Mouse (Mus musculus) hindbrain, embryonic 14.5 days (tissue): ENCODE data around the gene Cars2. TPM values are rescaled to one million over a fixed set of nuclear protein-coding genes. Genes with fewer than 3 reads are reported as not detected.

Experiments
- ATAC-seq: fragments of 200-750 bp; cut with Nextera tagmentation; 2 replicates; pipeline ENCODE4 v1.8.0; 2017; ENCODE audit warnings: moderate number of reproducible peaks, mild to moderate bottlenecking, moderate TSS enrichment, moderate library complexity; ENCODE audit not compliant: low FRiP score
- DNase-seq: peaks from one replicate; pipeline ENCODE4 v3.0.0-alpha.2; 2015; ENCODE audit warnings: low spot score
- H3K27ac ChIP-seq: fragments of 300-500 bp; sonication (generic); 2 replicates; pipeline ENCODE4 v1.5.1; 2014; ENCODE audit warnings: mild to moderate bottlenecking, moderate library complexity
- H3K27me3 ChIP-seq: fragments of 300-500 bp; sonication (generic); 2 replicates; pipeline ENCODE4 v1.6.1; 2014; ENCODE audit warnings: mild to moderate bottlenecking, low read length, mixed read lengths; ENCODE audit not compliant: control insufficient read depth, insufficient read depth
- H3K36me3 ChIP-seq: fragments of 300-500 bp; sonication (generic); replicated peaks from 2 replicates; pipeline ENCODE4 v1.6.1; 2014; ENCODE audit not compliant: control insufficient read depth, insufficient read depth
- H3K4me1 ChIP-seq: fragments of 300-500 bp; sonication (generic); replicated peaks from 2 replicates; pipeline ENCODE4 v1.6.1; 2014; ENCODE audit warnings: antibody characterized with exemption, low read length, mixed read lengths; ENCODE audit not compliant: control insufficient read depth, insufficient read depth
- H3K4me2 ChIP-seq: fragments of 300-500 bp; sonication (generic); replicated peaks from 2 replicates; pipeline ENCODE4 v1.6.1; 2014; ENCODE audit warnings: mild to moderate bottlenecking, moderate library complexity
- H3K4me3 ChIP-seq: fragments of 300-500 bp; sonication (generic); replicated peaks from 2 replicates; pipeline ENCODE4 v1.5.1; 2014; ENCODE audit warnings: mild to moderate bottlenecking, low read length
- H3K9ac ChIP-seq: fragments of 300-500 bp; sonication (generic); 2 replicates; pipeline ENCODE4 v1.6.1; 2014
- H3K9me3 ChIP-seq: fragments of 300-500 bp; sonication (generic); 2 replicates; pipeline ENCODE4 v1.6.1; 2016; ENCODE audit warnings: low read length; ENCODE audit not compliant: control insufficient read depth
- WGBS: fragments of 180-500 bp; shearing (Covaris S2); extraction: QIAGEN DNeasy Blood & Tissue Kit; methylation state at CpG from one replicate; pipeline ENCODE4 v1.1.7; 2014; 5-methylcytosine and 5-hydroxymethylcytosine counted together
- polyA plus RNA-seq: library from polyadenylated mRNA; unstranded; fragments of >200 nt; fragmentation: Nextera tagmentation; extraction: Ambion mirVana; gene quantifications from 2 replicates; pipeline ENCODE4 v1.2.1, GENCODE M21; 2014

Gene Cars2
- 26.0 and 27.0 TPM in 2 replicates for polyA plus RNA-seq

DNA sequence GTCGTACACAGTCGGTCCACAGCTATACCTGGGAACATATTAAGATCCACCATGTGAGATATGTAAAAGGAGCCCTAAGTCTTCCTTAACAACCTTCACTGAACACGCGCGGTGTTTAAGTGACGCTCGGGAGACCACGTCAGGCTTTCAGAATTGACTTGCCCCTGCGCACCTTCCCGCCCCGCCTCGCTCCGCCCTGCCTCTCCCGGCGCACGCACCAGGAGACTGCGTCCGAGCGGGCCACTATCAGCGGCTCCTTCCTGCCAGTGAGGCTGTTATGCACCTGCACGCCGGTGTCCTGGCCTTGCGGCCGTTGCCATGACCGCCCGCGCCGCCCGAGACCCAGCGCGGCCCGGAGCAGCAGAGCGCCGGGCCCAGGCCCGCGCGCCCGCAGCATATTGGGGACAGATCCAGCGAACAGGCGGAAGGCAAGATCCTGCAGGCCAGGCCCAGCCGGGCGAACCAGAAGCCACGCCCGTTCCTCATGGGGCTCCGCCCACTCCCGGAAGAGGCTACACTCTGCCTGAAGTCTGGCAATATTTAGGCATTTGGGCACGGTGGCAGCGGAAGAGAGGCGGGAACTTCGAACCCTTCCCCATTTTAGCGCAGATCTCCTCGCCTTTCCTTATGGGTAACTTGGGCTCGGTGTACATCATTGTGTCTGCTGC lies at the start of gene Cars2:
Cars2 (minus strand) TSS at position 503 of the 668 bp plus-strand sequence.
- Histone ChIP-seq H3K9ac (peak within 1 kb of the TSS; percentile 90), H3K9me3 (no peaks in the 10 kb centered on the region), H3K4me2 (peak within 1 kb of the TSS; percentile 79), H3K36me3 (peaks cover 14% of the 10 kb centered on the region; the same call in 1 of the 2 replicates), H3K27me3 (no peaks in the 10 kb centered on the region), H3K4me1 (peaks cover 20% of the 10 kb centered on the region), H3K27ac (peak within 1 kb of the TSS; percentile 92), H3K4me3 (peak within 1 kb of the TSS; percentile 81)
- ATAC-seq = peak; percentile 68
- peak; percentile 84 for DNase-seq
- WGBS = under 1% methylated on average over 53 of the region's 53 CpGs

- no peak overlapping the region for H3K27ac ChIP-seq
- H3K4me3 ChIP-seq = no peak overlapping the region
- no peak overlapping the region for H3K9ac ChIP-seq
- H3K27me3 ChIP-seq = no peaks in the 10 kb centered on the region
- H3K36me3 ChIP-seq = no peaks in the 10 kb centered on the region
- H3K9me3 ChIP-seq = no peaks in the 10 kb centered on the region
- no peaks in the 10 kb centered on the region for H3K4me1 ChIP-seq
- H3K4me2 ChIP-seq = no peak overlapping the region
- no peak for DNase-seq
- no peak for ATAC-seq
- WGBS = 80% methylated on average over 12 of the region's 12 CpGs
Observed at GRCm38 (mm10) chr8:11593222-11593884, 42.8 kb upstream of the Cars2 start.

GRCm38 (mm10) chr8:11592296-11592695 lies 41.7 kb upstream of the Cars2 start:
- no peak for DNase-seq
- H3K4me1 ChIP-seq = no peaks in the 10 kb centered on the region
- H3K9ac ChIP-seq = no peak overlapping the region
- no peaks in the 10 kb centered on the region for H3K36me3 ChIP-seq
- H3K4me2 ChIP-seq = no peak overlapping the region
- H3K9me3 ChIP-seq = no peaks in the 10 kb centered on the region
- no peaks in the 10 kb centered on the region for H3K27me3 ChIP-seq
- 52% methylated on average over 13 of the region's 13 CpGs for WGBS
- H3K4me3 ChIP-seq = no peak overlapping the region
- no peak overlapping the region for H3K27ac ChIP-seq
- ATAC-seq = no peak

GRCm38 (mm10) chr8:11591837-11592236 lies 41.3 kb upstream of the Cars2 start:
- DNase-seq (no peak), ATAC-seq (no peak)
- WGBS = 81% methylated on average over 4 of the region's 4 CpGs
- Histone ChIP-seq H3K9ac (no peak overlapping the region), H3K27ac (no peak overlapping the region), H3K4me2 (no peak overlapping the region), H3K4me3 (no peak overlapping the region), H3K4me1 (no peaks in the 10 kb centered on the region), H3K9me3 (no peaks in the 10 kb centered on the region), H3K36me3 (no peaks in the 10 kb centered on the region), H3K27me3 (no peaks in the 10 kb centered on the region)

- no peak overlapping the region for H3K27ac ChIP-seq
- H3K9me3 ChIP-seq = no peaks in the 10 kb centered on the region
- no peak overlapping the region for H3K4me3 ChIP-seq
- H3K36me3 ChIP-seq = no peaks in the 10 kb centered on the region
- WGBS = 85% methylated on average over 2 of the region's 2 CpGs
- no peak for DNase-seq
- H3K9ac ChIP-seq = no peak overlapping the region
- H3K4me2 ChIP-seq = no peak overlapping the region
- H3K4me1 ChIP-seq = no peaks in the 10 kb centered on the region
- H3K27me3 ChIP-seq = no peaks in the 10 kb centered on the region
- ATAC-seq = no peak
Observed at GRCm38 (mm10) chr8:11586374-11586745, 35.8 kb upstream of the Cars2 start.

DNA sequence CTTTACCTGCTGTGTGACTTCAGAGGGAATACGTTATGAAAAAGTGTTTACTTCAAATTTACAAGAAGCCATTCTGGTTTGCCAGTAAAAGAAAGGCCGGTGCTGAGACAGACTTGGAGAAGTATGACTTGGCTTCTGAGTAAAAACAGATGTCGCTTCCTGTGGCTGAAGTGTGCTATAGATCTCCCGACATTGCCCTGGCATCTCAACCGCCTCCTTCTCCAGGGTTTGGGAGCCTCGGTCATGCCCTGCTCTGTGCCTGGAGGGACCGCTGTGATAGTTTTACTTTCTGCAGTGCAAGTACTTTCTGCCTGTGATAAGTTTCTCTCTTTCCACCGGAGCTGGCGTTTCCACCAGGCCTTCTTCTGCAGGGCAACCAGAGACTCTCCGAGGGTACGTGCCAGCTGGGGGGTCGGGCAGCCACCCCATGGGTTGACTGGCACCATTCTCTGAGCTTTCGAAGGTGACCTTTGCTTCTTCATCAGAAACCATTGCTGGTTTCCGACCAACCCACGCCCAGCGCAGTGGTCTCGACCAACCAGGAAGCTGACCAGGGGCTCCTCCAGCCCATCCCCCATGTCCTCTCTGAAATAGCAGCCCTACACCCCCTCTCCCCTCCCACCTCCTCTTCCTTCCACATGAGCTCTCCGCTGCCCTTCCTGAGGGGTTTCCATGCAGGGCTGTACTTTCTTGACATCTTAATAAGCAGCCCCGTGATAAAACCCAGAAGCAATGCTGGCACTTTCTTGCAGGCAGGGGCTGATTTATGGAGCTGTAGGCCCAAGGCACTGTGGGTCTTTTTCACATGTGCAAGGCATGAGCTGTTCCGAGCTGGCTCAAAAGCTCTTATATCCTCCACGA lies 35.2 kb upstream of the Cars2 start:
- WGBS = 89% methylated on average over 21 of the region's 21 CpGs
- ATAC-seq = no peak
- Histone ChIP-seq H3K36me3 (no peaks in the 10 kb centered on the region), H3K4me1 (no peaks in the 10 kb centered on the region), H3K9me3 (no peaks in the 10 kb centered on the region), H3K27ac (no peak overlapping the region), H3K4me2 (no peak overlapping the region), H3K9ac (no peak overlapping the region), H3K4me3 (no peak overlapping the region), H3K27me3 (no peaks in the 10 kb centered on the region)
- no peak for DNase-seq

DNA sequence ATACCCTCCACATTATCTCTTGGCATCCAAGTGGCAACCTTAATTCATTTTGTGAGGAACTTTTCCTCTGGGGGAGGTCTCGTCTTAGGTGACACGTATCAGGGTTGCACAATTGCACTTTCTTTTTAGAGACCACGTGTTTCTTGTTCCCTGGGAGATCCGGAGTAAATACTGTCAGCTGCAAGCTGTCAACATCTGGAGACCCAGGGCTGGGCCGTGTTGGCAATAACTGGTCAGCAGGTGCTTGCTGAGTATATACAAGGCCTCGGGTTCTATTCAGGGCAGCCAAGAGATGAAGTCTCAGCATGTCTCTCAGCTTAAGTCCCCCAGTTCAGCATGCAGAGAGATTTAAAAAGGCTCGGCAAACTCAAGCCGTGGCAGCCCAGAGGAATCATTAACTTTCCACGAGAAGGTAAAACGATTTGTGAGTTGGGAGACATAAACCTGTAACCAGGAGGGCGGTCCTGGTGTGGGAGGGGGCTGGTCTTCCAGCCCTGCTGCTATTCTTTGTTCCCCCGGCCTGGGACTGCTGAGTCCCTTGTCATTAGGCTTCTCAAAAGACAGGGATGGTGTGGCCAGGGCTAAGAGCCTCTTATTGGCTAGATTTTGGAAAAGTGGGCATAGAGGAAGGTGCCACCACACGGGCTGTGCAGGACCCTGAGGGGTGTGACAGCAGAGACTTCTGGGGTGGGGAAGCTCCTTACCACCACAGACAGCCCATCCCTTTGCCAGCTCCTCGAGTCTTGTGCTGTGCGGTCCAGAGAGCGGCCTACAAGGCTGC lies 25.2 kb upstream of the Cars2 start:
- no peak overlapping the region for H3K9ac ChIP-seq
- 61% methylated on average over 16 of the region's 16 CpGs for WGBS
- H3K27ac ChIP-seq = no peak overlapping the region
- H3K4me2 ChIP-seq = no peak overlapping the region
- no peak for DNase-seq
- no peaks in the 10 kb centered on the region for H3K4me1 ChIP-seq
- no peaks in the 10 kb centered on the region for H3K27me3 ChIP-seq
- H3K9me3 ChIP-seq = no peaks in the 10 kb centered on the region
- ATAC-seq = no peak
- H3K4me3 ChIP-seq = no peak overlapping the region
- no peaks in the 10 kb centered on the region for H3K36me3 ChIP-seq

DNA sequence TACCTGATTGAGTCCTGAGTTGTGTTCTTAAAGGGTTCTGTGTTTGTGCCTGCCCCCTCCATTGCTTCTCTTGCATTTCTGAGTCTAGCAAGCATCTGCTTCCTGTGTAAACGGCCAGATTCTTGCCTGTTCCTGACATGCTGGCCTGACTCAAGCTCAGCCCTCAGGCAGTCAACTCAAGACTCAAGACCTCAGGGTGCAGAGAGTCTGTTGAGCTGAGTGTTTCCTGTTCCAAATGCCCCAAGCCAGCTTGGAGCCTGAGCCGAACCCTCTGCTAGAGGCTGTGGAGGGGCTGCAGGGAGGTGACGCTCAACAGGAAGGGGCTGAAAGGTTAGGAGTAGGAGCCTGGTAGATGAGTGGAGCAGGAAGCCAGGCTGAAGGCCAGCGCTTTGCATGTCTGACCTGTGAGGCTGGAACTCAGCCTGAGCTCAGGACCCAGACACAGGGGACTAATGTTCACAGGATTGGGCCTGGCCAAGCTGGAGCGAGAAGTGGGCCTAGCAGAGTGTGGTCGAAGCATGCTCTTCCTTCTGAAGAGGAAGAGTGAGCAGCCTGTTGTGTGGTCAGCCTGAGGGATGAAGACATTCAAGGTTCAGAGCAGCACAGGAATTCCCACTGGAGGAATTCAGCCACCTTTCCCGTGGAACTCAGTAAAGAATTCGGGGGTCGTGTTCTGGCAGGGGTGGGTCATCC lies 24.5 kb upstream of the Cars2 start:
- 79% methylated on average over 9 of the region's 9 CpGs for whole genome bisulfite sequencing
- ATAC-seq (no peak), DNase-seq (no peak)
- Histone ChIP-seq H3K27ac (no peak overlapping the region), H3K9ac (no peak overlapping the region), H3K4me2 (no peak overlapping the region), H3K9me3 (no peaks in the 10 kb centered on the region), H3K36me3 (no peaks in the 10 kb centered on the region), H3K27me3 (no peaks in the 10 kb centered on the region), H3K4me1 (no peaks in the 10 kb centered on the region), H3K4me3 (no peak overlapping the region)
